Mouse (Mus musculus) erythroid progenitor cell, adult 5-6 weeks (primary cell): ENCODE data around the gene Cyp2ab1. TPM values are rescaled to one million over a fixed set of nuclear protein-coding genes. Genes with fewer than 3 reads are reported as not detected.

Experiments
- ATAC-seq: replicated peaks from 2 replicates; pipeline ENCODE4 v1.8.0; 2016; ENCODE audit warnings: moderate number of reproducible peaks, mild to moderate bottlenecking, moderate TSS enrichment, inconsistent platforms; ENCODE audit not compliant: poor library complexity, low FRiP score, severe bottlenecking
- total RNA-seq, 2 experiments: library from RNA; stranded (forward) in 1 of 2; stranded (reverse) in 1 of 2; fragments of 150-400 nt in 1 of 2; fragments of 186-747, 209-891 nt in 1 of 2; gene quantifications; 2 replicates each; pipeline versions ENCODE4 v1.2.3 to v1.2.4; 2015 to 2017; ENCODE audit warnings: low replicate concordance in 2 of 2

The Cyp2ab1 gene
- total RNA-seq, 2 experiments from 2014 or later = not detected

- ATAC-seq = no peak
These were observed 45.8 kb downstream of the Cyp2ab1 start for GRCm38 (mm10) chr16:20279395-20279794.

- no peak for ATAC-seq
These were observed 52.2 kb downstream of the Cyp2ab1 start for GRCm38 (mm10) chr16:20272994-20273393.

- ATAC-seq = no peak
These were observed 53.9 kb downstream of the Cyp2ab1 start for GRCm38 (mm10) chr16:20271339-20271738.

GRCm38 (mm10) chr16:20265089-20265488, 60.1 kb downstream of the Cyp2ab1 start:
- no peak for ATAC-seq

Other genes starting within 250 kb of the Cyp2ab1 start
- gene Klhl24, start 227.9 kb downstream of the Cyp2ab1 start, total RNA-seq (2015; ENCODE audit: low replicate concordance) = 14.4 and 14.7 TPM in 2 replicates
- 19.6 and 26.3 TPM in 2 replicates for gene Klhl24, start 227.9 kb downstream of the Cyp2ab1 start, total RNA-seq (2017; ENCODE audit: low replicate concordance)
- gene Yeats2, start 184.3 kb downstream of the Cyp2ab1 start, total RNA-seq (2015; ENCODE audit: low replicate concordance) = 5.9 and 9.0 TPM in 2 replicates
- gene Yeats2, start 184.3 kb downstream of the Cyp2ab1 start, total RNA-seq (2017; ENCODE audit: low replicate concordance) = 4.7 and 18.7 TPM in 2 replicates
- not detected in 2 replicates for gene Map6d1, start 84.0 kb downstream of the Cyp2ab1 start, total RNA-seq (2015; ENCODE audit: low replicate concordance)
- gene Map6d1, start 84.0 kb downstream of the Cyp2ab1 start, total RNA-seq (2017; ENCODE audit: low replicate concordance) = not detected in 2 replicates
- 41.9 and 43.6 TPM in 2 replicates for gene Parl, start 23.0 kb downstream of the Cyp2ab1 start, total RNA-seq (2015; ENCODE audit: low replicate concordance)
- 52.8 and 63.5 TPM in 2 replicates for gene Parl, start 23.0 kb downstream of the Cyp2ab1 start, total RNA-seq (2017; ENCODE audit: low replicate concordance)
- gene Abcc5, start 101.0 kb upstream of the Cyp2ab1 start, total RNA-seq (2015; ENCODE audit: low replicate concordance) = 26.0 and 40.4 TPM in 2 replicates
- 29.3 and 34.1 TPM in 2 replicates for gene Abcc5, start 101.0 kb upstream of the Cyp2ab1 start, total RNA-seq (2017; ENCODE audit: low replicate concordance)
- gene Eif2b5, start 173.4 kb upstream of the Cyp2ab1 start, total RNA-seq (2015; ENCODE audit: low replicate concordance) = 33.2 and 54.9 TPM in 2 replicates
- gene Eif2b5, start 173.4 kb upstream of the Cyp2ab1 start, total RNA-seq (2017; ENCODE audit: low replicate concordance) = 11.5 and 18.9 TPM in 2 replicates
- gene Dvl3, start 191.6 kb upstream of the Cyp2ab1 start, total RNA-seq (2015; ENCODE audit: low replicate concordance) = 6.1 and 18.0 TPM in 2 replicates
- 1.3 and 3.6 TPM in 2 replicates for gene Dvl3, start 191.6 kb upstream of the Cyp2ab1 start, total RNA-seq (2017; ENCODE audit: low replicate concordance)
- gene Ap2m1, start 210.1 kb upstream of the Cyp2ab1 start, total RNA-seq (2015; ENCODE audit: low replicate concordance) = 214 and 297 TPM in 2 replicates
- gene Ap2m1, start 210.1 kb upstream of the Cyp2ab1 start, total RNA-seq (2017; ENCODE audit: low replicate concordance) = 271 and 285 TPM in 2 replicates
- 22.2 and 23.1 TPM in 2 replicates for gene Abcf3, start 223.2 kb upstream of the Cyp2ab1 start, total RNA-seq (2015; ENCODE audit: low replicate concordance)
- 32.1 and 40.5 TPM in 2 replicates for gene Abcf3, start 223.2 kb upstream of the Cyp2ab1 start, total RNA-seq (2017; ENCODE audit: low replicate concordance)